Mouse (Mus musculus): ENCODE results near the gene Taf3. TPM values are rescaled to one million over a fixed set of nuclear protein-coding genes. Genes with fewer than 3 reads are reported as not detected.

Taf3 gene
- polyA plus RNA-seq, 1 experiment from 2014 or later = 15.4 TPM

DNA sequence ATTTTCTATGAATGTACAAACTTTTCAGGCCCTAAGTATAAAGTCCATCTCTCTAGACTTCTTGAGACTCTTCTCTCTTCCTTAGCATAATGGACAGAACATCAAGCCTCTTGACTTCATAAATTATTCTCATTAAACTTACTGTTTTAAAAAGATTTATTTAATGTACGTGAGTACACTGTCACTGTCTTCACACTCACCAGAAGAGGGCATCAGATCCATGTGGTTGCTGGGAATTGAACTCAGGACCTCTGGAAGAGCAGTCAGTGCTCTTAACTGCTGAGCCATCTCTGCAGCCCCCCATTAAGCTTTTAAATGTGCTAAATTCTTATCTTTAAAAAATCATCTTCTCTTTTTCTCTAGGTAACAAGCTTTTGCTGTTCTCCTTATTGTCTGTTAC is 105.4 kb downstream of the Taf3 start:
- H3K4me1 ChIP-seq (ENCODE audit: insufficient read depth, low read length) = no peaks in the 10 kb centered on the region
- 71% methylated on average over 1 of the region's 1 CpGs for WGBS
- H3K9ac ChIP-seq (replicated peaks; ENCODE audit: low read length) = no peak overlapping the region
- ATAC-seq (ENCODE audit: low FRiP score, low TSS enrichment) = no peak
- H3K9me3 ChIP-seq (ENCODE audit: low read length) = no peaks in the 10 kb centered on the region
- H3K27ac ChIP-seq (ENCODE audit: low read length) = no peak overlapping the region
- no peaks in the 10 kb centered on the region; the same call in 1 of the 2 replicates for H3K36me3 ChIP-seq (ENCODE audit: insufficient read depth, low read length)
- no peak overlapping the region for H3K4me3 ChIP-seq (ENCODE audit: low read length)
- H3K4me2 ChIP-seq (replicated peaks; ENCODE audit: low read depth, low read length) = no peak overlapping the region
- H3K27me3 ChIP-seq (ENCODE audit: insufficient read depth, low read length) = no peaks in the 10 kb centered on the region

DNA sequence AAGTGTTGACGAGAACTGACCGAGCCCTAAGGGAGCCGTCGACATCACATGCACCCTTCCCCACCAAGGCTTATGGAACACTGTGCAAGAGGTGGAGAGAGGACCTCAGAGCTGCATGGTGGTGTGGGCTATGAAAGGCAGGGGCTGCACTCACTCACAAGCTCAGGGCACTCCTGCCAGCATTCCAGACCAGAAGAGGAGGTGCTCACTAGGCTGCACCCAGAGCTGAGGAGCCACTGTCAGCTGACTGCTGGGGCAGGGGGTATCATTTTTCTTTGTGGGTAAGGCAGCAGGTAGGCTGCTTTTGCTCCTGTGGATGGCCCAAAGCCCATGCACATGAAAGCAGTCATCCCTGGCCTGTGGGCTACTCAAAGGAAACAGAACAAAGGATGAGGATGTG is 109.1 kb downstream of the Taf3 start:
- Histone ChIP-seq H3K27ac (ENCODE audit: low read length) (no peak overlapping the region), H3K9me3 (ENCODE audit: low read length) (no peaks in the 10 kb centered on the region), H3K36me3 (ENCODE audit: insufficient read depth, low read length) (no peaks in the 10 kb centered on the region; the same call in 1 of the 2 replicates), H3K4me2 (replicated peaks; ENCODE audit: low read depth, low read length) (no peak overlapping the region), H3K4me3 (ENCODE audit: low read length) (no peak overlapping the region), H3K27me3 (ENCODE audit: insufficient read depth, low read length) (no peaks in the 10 kb centered on the region), H3K4me1 (ENCODE audit: insufficient read depth, low read length) (no peaks in the 10 kb centered on the region), H3K9ac (replicated peaks; ENCODE audit: low read length) (no peak overlapping the region)
- peak; percentile 60 for ATAC-seq (ENCODE audit: low FRiP score, low TSS enrichment)
- WGBS = 74% methylated on average over 4 of the region's 4 CpGs

DNA sequence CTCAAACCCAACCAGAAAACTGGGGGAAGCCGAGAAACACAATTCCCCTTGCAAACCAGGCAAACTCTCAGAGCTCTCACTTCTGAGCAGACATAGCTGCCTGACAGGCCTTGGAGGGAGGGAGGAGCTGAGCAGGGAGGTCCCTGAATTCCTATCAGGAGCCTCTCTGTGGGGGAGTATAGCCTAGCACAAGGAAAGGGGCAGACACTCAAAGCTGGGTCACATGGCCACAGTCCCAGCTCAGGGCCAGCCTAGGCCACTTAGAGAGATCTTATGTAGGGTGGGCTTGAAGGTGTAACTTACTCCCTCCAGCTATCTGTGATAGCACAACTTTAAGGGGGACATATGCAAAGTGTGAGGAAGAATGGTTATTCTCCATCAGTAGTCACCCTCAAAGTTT is 112.4 kb downstream of the Taf3 start:
- H3K4me2 ChIP-seq (replicated peaks; ENCODE audit: low read depth, low read length) = no peak overlapping the region
- no peaks in the 10 kb centered on the region for H3K9me3 ChIP-seq (ENCODE audit: low read length)
- no peak overlapping the region for H3K4me3 ChIP-seq (ENCODE audit: low read length)
- no peak overlapping the region for H3K27ac ChIP-seq (ENCODE audit: low read length)
- no peaks in the 10 kb centered on the region; the same call in 1 of the 2 replicates for H3K36me3 ChIP-seq (ENCODE audit: insufficient read depth, low read length)
- no peaks in the 10 kb centered on the region for H3K4me1 ChIP-seq (ENCODE audit: insufficient read depth, low read length)
- H3K9ac ChIP-seq (replicated peaks; ENCODE audit: low read length) = no peak overlapping the region
- 33% methylated on average over 1 of the region's 1 CpGs for WGBS
- ATAC-seq (ENCODE audit: low FRiP score, low TSS enrichment) = peak; percentile 72
- H3K27me3 ChIP-seq (ENCODE audit: insufficient read depth, low read length) = no peaks in the 10 kb centered on the region

DNA sequence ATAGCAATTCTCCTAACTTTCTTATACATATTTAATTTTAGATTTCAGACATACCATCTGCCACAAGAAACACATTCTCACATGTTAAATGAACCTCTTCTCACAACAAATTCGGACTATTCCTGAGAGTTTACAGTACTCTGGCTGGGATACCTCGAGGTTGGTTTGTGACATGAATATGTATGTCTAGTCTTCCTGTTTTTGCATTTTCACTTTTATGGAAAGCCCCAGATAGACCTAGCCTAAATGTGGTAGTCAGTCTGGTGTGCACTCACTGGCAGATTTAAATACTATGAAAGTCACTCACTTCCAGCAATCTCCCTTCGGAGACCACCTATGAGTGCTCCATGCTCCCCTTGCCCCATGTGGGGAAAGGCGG is 121.5 kb downstream of the Taf3 start:
- no peak overlapping the region for H3K4me2 ChIP-seq (replicated peaks; ENCODE audit: low read depth, low read length)
- H3K4me3 ChIP-seq (ENCODE audit: low read length) = no peak overlapping the region
- 0 out of 2 replicates have a peak, but pooled peaks cover 4% of the 10 kb centered on the region for H3K4me1 ChIP-seq (ENCODE audit: insufficient read depth, low read length)
- no peaks in the 10 kb centered on the region for H3K27me3 ChIP-seq (ENCODE audit: insufficient read depth, low read length)
- no peak overlapping the region for H3K9ac ChIP-seq (replicated peaks; ENCODE audit: low read length)
- ATAC-seq (ENCODE audit: low FRiP score, low TSS enrichment) = no peak
- H3K36me3 ChIP-seq (ENCODE audit: insufficient read depth, low read length) = 0 out of 2 replicates have a peak, but pooled peaks cover 4% of the 10 kb centered on the region
- H3K27ac ChIP-seq (ENCODE audit: low read length) = no peak overlapping the region
- 89% methylated on average over 4 of the region's 4 CpGs for WGBS
- H3K9me3 ChIP-seq (ENCODE audit: low read length) = no peaks in the 10 kb centered on the region

DNA sequence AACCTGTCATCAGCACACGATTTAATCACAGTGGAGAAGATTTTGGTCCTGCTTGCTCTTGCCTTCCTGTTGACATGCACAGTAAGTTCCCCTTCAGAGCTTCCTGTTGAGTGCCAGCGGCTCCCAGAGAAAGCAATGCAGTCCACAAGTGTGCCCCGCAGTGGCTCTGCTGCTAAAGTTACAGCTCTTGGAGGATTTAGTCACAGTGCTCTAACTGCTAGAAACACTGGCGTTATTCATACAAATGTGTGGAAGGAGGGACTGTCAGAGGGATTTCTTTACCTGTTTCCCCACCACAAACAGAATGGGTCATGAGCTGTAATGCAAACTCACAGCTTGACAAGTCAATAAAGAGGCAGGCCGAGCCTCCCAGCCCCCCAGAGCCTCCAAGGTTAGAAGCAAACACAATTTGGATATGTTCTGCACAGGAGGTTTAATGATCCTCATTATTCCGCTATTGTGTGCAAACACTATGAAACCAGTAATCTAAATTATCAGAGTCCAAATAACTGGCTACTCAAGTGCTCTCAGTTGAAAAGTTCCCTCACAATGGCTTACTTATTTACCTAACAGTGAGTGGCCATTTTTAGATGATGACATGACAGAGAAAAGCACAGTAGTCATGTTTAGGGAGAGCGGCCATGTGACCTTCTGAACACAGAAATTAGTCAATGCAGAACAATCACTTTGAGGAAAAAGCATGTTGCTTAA is 122.0 kb downstream of the Taf3 start:
- WGBS = 44% methylated on average over 7 of the region's 7 CpGs
- peak; percentile 54; the same call in 1 of the 2 replicates for ATAC-seq (ENCODE audit: low FRiP score, low TSS enrichment)
- Histone ChIP-seq H3K9me3 (ENCODE audit: low read length) (no peaks in the 10 kb centered on the region), H3K4me3 (ENCODE audit: low read length) (no peak overlapping the region), H3K27me3 (ENCODE audit: insufficient read depth, low read length) (no peaks in the 10 kb centered on the region), H3K36me3 (ENCODE audit: insufficient read depth, low read length) (0 out of 2 replicates have a peak, but pooled peaks cover 4% of the 10 kb centered on the region), H3K9ac (replicated peaks; ENCODE audit: low read length) (0 out of 2 replicates have a peak overlapping the region, but pooled peaks have one; percentile 31), H3K27ac (ENCODE audit: low read length) (peak overlapping the region; percentile 48; the same call in 1 of the 2 replicates), H3K4me1 (ENCODE audit: insufficient read depth, low read length) (0 out of 2 replicates have a peak, but pooled peaks cover 4% of the 10 kb centered on the region), H3K4me2 (replicated peaks; ENCODE audit: low read depth, low read length) (no peak overlapping the region)

DNA sequence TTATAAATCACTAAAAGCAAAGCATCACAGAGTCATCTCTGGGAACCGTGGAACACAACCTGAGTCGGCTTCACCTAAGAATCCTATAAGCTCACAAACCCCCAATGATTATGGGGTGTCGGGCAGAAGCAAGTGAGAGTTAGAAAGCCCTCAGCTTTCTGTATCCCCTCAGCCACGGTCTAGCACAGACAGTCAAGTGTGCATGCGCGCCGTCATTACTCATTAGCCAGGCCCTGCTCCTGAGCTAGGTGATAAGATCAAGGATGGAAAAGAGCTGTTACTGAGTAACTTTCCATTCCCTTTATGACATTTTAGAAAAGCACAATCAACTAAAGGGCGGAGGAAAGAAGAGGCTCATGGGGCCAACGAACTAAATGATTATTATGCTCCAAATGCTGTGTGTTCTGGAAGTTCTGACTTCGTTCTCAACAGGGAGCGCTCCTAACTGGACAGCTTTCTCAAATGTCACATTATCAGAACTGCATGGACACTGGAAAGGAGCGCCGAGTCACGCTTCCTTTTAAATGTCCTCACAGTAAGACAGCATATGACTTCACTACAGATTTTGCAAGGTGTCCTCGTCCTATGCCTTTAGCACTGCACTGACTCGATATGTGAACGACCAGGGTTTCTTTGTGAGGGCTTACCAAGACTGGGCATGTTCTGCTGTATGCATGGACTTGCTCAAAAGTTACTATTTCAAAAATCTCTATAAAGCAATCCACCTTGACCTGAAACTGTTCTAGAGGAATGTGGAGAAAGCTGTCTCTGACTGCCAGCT is 129.5 kb downstream of the Taf3 start:
- no peaks in the 10 kb centered on the region for H3K9me3 ChIP-seq (ENCODE audit: low read length)
- H3K27ac ChIP-seq (ENCODE audit: low read length) = peak overlapping the region; percentile 90
- H3K27me3 ChIP-seq (ENCODE audit: insufficient read depth, low read length) = no peaks in the 10 kb centered on the region
- H3K36me3 ChIP-seq (ENCODE audit: insufficient read depth, low read length) = peaks cover 15% of the 10 kb centered on the region
- WGBS = 67% methylated on average over 17 of the region's 17 CpGs
- peak overlapping the region; percentile 21 for H3K4me2 ChIP-seq (replicated peaks; ENCODE audit: low read depth, low read length)
- H3K4me1 ChIP-seq (ENCODE audit: insufficient read depth, low read length) = peaks cover 9% of the 10 kb centered on the region
- no peak overlapping the region for H3K4me3 ChIP-seq (ENCODE audit: low read length)
- no peak overlapping the region; the same call in 1 of the 2 replicates for H3K9ac ChIP-seq (replicated peaks; ENCODE audit: low read length)
- ATAC-seq (ENCODE audit: low FRiP score, low TSS enrichment) = peak; percentile 92

DNA sequence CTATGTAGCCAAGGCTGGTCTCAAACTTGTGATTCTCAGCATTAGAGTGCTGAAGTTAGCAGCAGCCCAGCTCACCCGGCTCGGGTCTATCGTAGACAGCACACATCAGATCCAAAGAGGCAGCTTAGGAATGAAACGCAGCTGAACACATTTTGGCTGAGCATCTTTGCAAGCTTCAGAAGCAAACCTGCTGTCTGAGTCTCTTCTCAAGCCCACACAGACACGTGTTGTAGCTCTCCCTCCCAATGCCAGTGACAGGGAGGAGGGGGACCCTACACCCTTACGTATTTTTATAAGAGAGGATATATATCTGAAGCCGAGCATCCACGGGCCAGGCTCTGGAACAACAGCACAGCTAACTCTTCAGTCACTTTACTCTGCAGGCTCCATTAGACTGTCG is 130.8 kb downstream of the Taf3 start:
- WGBS = 84% methylated on average over 9 of the region's 9 CpGs
- H3K9ac ChIP-seq (replicated peaks; ENCODE audit: low read length) = no peak overlapping the region
- H3K27ac ChIP-seq (ENCODE audit: low read length) = 0 out of 2 replicates have a peak overlapping the region, but pooled peaks have one; percentile 34
- no peak for ATAC-seq (ENCODE audit: low FRiP score, low TSS enrichment)
- no peaks in the 10 kb centered on the region for H3K9me3 ChIP-seq (ENCODE audit: low read length)
- no peak overlapping the region for H3K4me2 ChIP-seq (replicated peaks; ENCODE audit: low read depth, low read length)
- no peak overlapping the region for H3K4me3 ChIP-seq (ENCODE audit: low read length)
- no peaks in the 10 kb centered on the region for H3K27me3 ChIP-seq (ENCODE audit: insufficient read depth, low read length)
- H3K36me3 ChIP-seq (ENCODE audit: insufficient read depth, low read length) = peaks cover 15% of the 10 kb centered on the region
- peaks cover 9% of the 10 kb centered on the region for H3K4me1 ChIP-seq (ENCODE audit: insufficient read depth, low read length)

DNA sequence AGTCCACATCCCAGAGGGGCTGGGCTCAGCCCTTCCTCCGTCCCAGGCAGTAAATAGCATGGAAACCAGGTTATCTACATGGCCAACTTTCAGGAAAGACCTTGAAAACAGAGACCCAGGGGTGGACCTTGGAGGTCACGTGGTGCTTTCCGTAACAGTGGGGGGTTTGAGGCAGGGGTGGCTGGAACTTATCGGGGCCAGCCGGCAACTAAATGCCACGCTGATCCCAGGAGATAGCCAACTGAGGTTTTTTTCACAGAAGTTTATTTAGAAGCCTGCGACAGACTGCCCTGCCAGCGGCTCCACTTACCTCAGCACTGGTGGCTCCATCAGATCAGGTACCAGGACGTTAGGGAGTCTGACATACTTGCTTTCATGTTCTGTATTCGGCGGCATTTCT is 142.4 kb downstream of the Taf3 start:
- 0 out of 2 replicates have a peak, but pooled peaks have one; percentile 20 for ATAC-seq (ENCODE audit: low FRiP score, low TSS enrichment)
- no peaks in the 10 kb centered on the region for H3K36me3 ChIP-seq (ENCODE audit: insufficient read depth, low read length)
- peak overlapping the region; percentile 37 for H3K4me2 ChIP-seq (replicated peaks; ENCODE audit: low read depth, low read length)
- H3K9ac ChIP-seq (replicated peaks; ENCODE audit: low read length) = peak overlapping the region; percentile 2
- 0 out of 2 replicates have a peak, but pooled peaks cover 5% of the 10 kb centered on the region for H3K27me3 ChIP-seq (ENCODE audit: insufficient read depth, low read length)
- no peaks in the 10 kb centered on the region for H3K9me3 ChIP-seq (ENCODE audit: low read length)
- peak overlapping the region; percentile 32 for H3K4me3 ChIP-seq (ENCODE audit: low read length)
- peak overlapping the region; percentile 29; the same call in 1 of the 2 replicates for H3K27ac ChIP-seq (ENCODE audit: low read length)
- H3K4me1 ChIP-seq (ENCODE audit: insufficient read depth, low read length) = peaks cover 5% of the 10 kb centered on the region; the same call in 1 of the 2 replicates
- 7% methylated on average over 11 of the region's 11 CpGs for WGBS

DNA sequence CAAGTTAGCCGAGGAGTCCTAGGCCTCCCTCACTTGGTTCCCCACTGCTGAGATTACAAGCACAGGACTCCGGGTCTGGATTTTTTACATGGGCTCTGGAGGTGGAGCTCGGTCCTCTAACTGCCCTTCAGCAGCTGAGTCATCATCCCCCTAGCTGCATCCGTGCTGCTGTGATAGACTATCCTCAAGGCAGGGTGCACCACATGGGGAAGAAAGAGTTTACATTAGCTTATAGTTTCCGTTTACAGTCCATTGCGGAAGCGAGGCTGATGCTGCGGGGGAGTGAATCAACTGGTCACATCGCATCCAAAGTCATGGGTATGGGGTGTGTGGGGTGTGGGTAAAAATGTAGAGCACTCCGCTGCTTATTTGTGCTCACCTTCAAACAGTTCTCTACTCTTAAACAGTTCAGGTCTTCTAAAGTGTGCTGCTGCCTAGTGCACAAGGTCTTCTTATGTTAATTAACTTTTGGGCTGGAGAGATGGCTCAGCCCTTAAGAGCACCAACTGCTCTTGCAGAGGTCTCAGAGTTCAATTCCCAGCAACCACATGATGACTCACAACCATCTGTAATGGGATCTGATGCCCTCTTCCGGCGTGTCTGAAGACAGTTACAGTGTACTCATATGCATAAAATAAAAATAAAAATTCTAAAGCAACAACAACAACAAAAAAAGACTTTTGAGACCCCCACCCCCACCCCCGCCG is 144.4 kb downstream of the Taf3 start:
- Histone ChIP-seq H3K9me3 (ENCODE audit: low read length) (no peaks in the 10 kb centered on the region), H3K4me3 (ENCODE audit: low read length) (no peak overlapping the region), H3K27me3 (ENCODE audit: insufficient read depth, low read length) (peaks cover 13% of the 10 kb centered on the region), H3K36me3 (ENCODE audit: insufficient read depth, low read length) (no peaks in the 10 kb centered on the region), H3K4me1 (ENCODE audit: insufficient read depth, low read length) (peaks cover 5% of the 10 kb centered on the region; the same call in 1 of the 2 replicates), H3K9ac (replicated peaks; ENCODE audit: low read length) (no peak overlapping the region), H3K27ac (ENCODE audit: low read length) (no peak overlapping the region), H3K4me2 (replicated peaks; ENCODE audit: low read depth, low read length) (no peak overlapping the region)
- WGBS = 58% methylated on average over 14 of the region's 14 CpGs
- ATAC-seq (ENCODE audit: low FRiP score, low TSS enrichment) = no peak

All from kidney, embryonic 16.5 days (tissue).